In genomic region chr10:108610057-108610644, GRCm38 (mm10) we compare ENCODE assay signal across 16 mouse cellular contexts.
DNase-seq lines count a peak whose midpoint lies in the region; TF ChIP-seq lines count a peak whose summit lies in the region.
"Had no signal": no experiment of that assay in that cellular context is flagged by ENCODE, and none has a peak within 500 bp of the region (broad histone marks: within the 10 kb centered on the region; RNA-seq: fewer than 3 reads in every experiment).

No protein-coding gene starts in this region.

- DNase-seq in embryo, embryonic 11 days = peak; percentile 23
- DNase-seq in embryo, embryonic 10.5 days (ENCODE audit: low spot score) = no peak
- DNase-seq in left cerebral cortex, adult 18-20 months (ENCODE audit: low spot score in 2 of 2) = peak; percentile 52 to 63
- DNase-seq in left cerebral cortex, adult 8-10 months (ENCODE audit: low spot score in 2 of 2) = no peak
- DNase-seq in R1 (ENCODE audit: low read depth, low spot score) = peak; percentile 48
- no peak for DNase-seq in cerebellum, adult 9-10 months
- no peak for DNase-seq in Muller cell, postnatal 12 days (ENCODE audit: inconsistent ontology term)
- DNase-seq: cerebellum, postnatal 25 days; gastrocnemius, postnatal 10 days; kidney, postnatal 10 days had no signal

- H3K27ac ChIP-seq in olfactory bulb, adult 2 months (ENCODE audit: insufficient read depth, low read depth, low read length) = 0 out of 2 replicates have a peak overlapping the region, but pooled peaks have one; percentile 6
- H3K27ac ChIP-seq: heart, embryonic 13.5 days; liver, embryonic 15.5 days; macrophage; neural tube, embryonic 13.5 days had no signal

- peaks cover 6% of the 10 kb centered on the region for H3K4me1 ChIP-seq in olfactory bulb, adult 2 months (ENCODE audit: control insufficient read depth, insufficient read depth, low read length)
- H3K4me1 ChIP-seq: heart, embryonic 13.5 days; liver, embryonic 15.5 days; neural tube, embryonic 13.5 days had no signal

- no peak overlapping the region for H3K4me3 ChIP-seq in olfactory bulb, adult 2 months (ENCODE audit: insufficient read depth, low read depth, low read length)
- H3K4me3 ChIP-seq: erythroblast, embryonic 14.5 days; heart, embryonic 13.5 days; liver, embryonic 15.5 days; neural tube, embryonic 13.5 days had no signal

- no peak for TF ChIP-seq CTCF in olfactory bulb, adult 2 months (IDR thresholded peaks at IDR 0.05; ENCODE audit: insufficient read depth, low read depth, low read length)

- no peak for TF ChIP-seq POLR2A in olfactory bulb, adult 2 months (IDR thresholded peaks at IDR 0.05; ENCODE audit: insufficient read depth, low read depth, low read length)

- WGBS in olfactory bulb, adult 2 months = 68% methylated on average over 14 of the region's 14 CpGs

Comparison
In these comparisons a context has a peak if more than half of its experiments do, and no peak if none do; other contexts are left out.
1. DNase-seq: peak in embryo, embryonic 11 days (single experiment), left cerebral cortex, adult 18-20 months (2 of 2) and R1 (single experiment); none in embryo, embryonic 10.5 days (single experiment), left cerebral cortex, adult 8-10 months (0 of 2), cerebellum, adult 9-10 months (single experiment) and Muller cell, postnatal 12 days (single experiment).